Mouse (Mus musculus) testis, postnatal 14 days (tissue): ENCODE data around the gene Ccdc106.
"Not testable (repeated sequence)": the region's sequence is repeated elsewhere in the genome, so short reads cannot be mapped to it uniquely, and the experiment has no call there.

Experiments
- DNase-seq: peaks from one replicate; pipeline ENCODE4 v3.0.0; 2021; ENCODE audit warnings: low spot score

Ccdc106 gene

GRCm38 (mm10) chr7:5015118-5016001 lies 5.0 kb upstream of the Ccdc106 start, which contains the start of gene Gm44973:
Gene Gm44973, plus strand, starts transcription at chr7:5015496.
- peak; percentile 94 for DNase-seq

GRCm38 (mm10) chr7:5016057-5016456 lies 4.3 kb upstream of the Ccdc106 start:
- no peak for DNase-seq

GRCm38 (mm10) chr7:5016920-5017319 lies 3.4 kb upstream of the Ccdc106 start:
- no peak for DNase-seq

GRCm38 (mm10) chr7:5017352-5017751 lies 3.0 kb upstream of the Ccdc106 start:
- DNase-seq, result no peak

- no peak for DNase-seq
Measured at GRCm38 (mm10) chr7:5017931-5018330, 2.4 kb upstream of the Ccdc106 start.

GRCm38 (mm10) chr7:5019576-5019975 lies 777 bp upstream of the Ccdc106 start:
- DNase-seq, result not testable (repeated sequence)

- DNase-seq, result no peak
Measured at GRCm38 (mm10) chr7:5020685-5021084, 332 bp downstream of the Ccdc106 start.

- DNase-seq, result no peak
Measured at GRCm38 (mm10) chr7:5021197-5021596, 844 bp downstream of the Ccdc106 start.

GRCm38 (mm10) chr7:5029543-5029942 lies 9.2 kb downstream of the Ccdc106 start:
- DNase-seq, result no peak

GRCm38 (mm10) chr7:5029946-5030345 lies 9.6 kb downstream of the Ccdc106 start:
- no peak for DNase-seq

GRCm38 (mm10) chr7:5030554-5031275 lies 10.4 kb downstream of the Ccdc106 start:
- peak; percentile 22 for DNase-seq

- no peak for DNase-seq
Measured at GRCm38 (mm10) chr7:5031496-5031895, 11.1 kb downstream of the Ccdc106 start.

- DNase-seq, result no peak
Measured at GRCm38 (mm10) chr7:5033818-5034217, 13.5 kb downstream of the Ccdc106 start, which contains the start of gene 4632433K11Rik. Gene 4632433K11Rik, plus strand, starts transcription at chr7:5034118.

- no peak for DNase-seq
Measured at GRCm38 (mm10) chr7:5035628-5036027, 15.3 kb downstream of the Ccdc106 start.

GRCm38 (mm10) chr7:5036136-5036535 lies 15.8 kb downstream of the Ccdc106 start:
- no peak for DNase-seq

- no peak for DNase-seq
Measured at GRCm38 (mm10) chr7:5037026-5037425, 16.7 kb downstream of the Ccdc106 start.

GRCm38 (mm10) chr7:5037467-5037866 lies 17.1 kb downstream of the Ccdc106 start:
- DNase-seq, result no peak

GRCm38 (mm10) chr7:5038109-5038732 lies 17.9 kb downstream of the Ccdc106 start, which contains the start of gene Zfp784:
Gene Zfp784, minus strand, starts transcription at chr7:5038446.
- peak; percentile 92 for DNase-seq

- DNase-seq, result no peak
Measured at GRCm38 (mm10) chr7:5038940-5039339, 18.6 kb downstream of the Ccdc106 start.

GRCm38 (mm10) chr7:5044981-5045380 lies 24.6 kb downstream of the Ccdc106 start:
- DNase-seq, result no peak

GRCm38 (mm10) chr7:5046112-5046511 lies 25.8 kb downstream of the Ccdc106 start:
- DNase-seq, result no peak

GRCm38 (mm10) chr7:5047313-5047712 lies 27.0 kb downstream of the Ccdc106 start:
- DNase-seq, result no peak
